Mouse (Mus musculus): ENCODE data around the gene Cacng4.

The Cacng4 gene

DNA sequence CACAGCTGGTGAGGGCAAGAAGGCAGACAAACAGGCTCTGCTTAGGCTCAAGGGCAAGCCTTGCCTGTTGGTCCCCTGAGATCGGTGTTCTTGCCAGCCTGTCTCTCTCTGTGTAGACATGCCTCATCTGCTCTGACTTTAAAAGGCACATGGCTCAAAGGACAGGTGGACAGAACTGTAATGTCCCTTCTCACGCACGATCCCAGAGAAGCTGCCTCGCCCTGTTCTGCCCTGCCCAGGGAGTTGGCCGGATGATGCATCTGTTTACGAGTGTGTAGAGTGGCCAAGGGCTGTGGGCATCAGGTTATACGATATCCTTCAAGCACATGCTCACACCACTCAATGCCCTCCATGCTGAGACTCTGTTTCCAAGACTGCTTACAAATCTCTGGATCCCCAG, 80.0 kb downstream of the Cacng4 start:
- DNase-seq, result no peak

DNA sequence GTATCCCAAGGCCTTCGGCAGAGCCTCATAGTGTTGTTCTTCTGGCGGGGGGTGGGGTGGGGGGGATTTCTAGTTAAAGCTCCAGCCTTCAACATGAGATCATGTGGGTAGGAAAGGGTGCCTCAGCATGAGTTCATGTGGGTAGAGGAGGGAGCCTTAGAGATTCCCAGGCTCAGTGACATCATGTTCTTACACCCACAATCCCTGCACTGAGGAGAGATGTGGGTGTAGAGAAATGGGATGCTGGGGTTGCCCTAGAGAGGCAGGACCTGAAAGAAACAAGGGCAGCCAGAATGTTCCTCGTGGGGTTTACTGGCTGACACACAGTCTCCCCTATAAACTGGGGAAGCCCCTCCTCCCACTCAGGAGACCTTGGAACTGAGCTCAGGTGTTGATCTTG, 84.0 kb downstream of the Cacng4 start:
- peak; percentile 57 for DNase-seq

DNA sequence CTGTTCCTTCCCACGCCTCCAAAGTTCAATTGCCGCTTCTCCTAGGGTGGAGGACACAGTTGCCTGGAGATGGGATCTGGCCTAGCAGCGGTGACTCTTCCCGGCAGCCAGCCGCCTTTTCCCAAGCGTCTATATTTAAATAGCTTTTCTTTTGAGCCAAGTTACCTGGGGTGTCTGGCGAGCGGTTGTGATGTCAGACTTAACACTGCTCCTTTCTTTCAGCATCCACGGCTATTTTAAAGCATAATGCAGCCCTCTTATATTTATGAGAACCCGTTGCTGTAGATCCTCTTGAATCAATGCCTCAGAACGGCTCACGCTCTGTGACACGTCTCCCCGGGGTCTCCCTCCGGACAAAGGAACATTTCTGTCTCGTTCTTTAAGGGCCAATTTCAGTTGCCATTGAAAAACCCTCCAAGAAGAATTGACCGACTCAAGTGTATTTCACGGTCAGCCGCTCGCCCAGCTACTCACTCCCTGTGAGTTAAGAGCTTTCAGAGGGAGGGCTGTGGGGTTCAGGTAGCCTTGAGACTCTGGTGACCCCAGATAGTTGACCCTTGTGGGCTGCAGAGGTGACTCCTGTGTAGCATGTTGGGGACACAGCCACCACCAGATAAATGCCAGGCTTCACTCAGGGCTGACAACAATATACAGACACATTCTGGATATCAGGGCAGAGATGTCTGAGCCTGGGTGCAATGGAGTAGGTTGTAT, 86.3 kb downstream of the Cacng4 start:
- no peak for DNase-seq

DNA sequence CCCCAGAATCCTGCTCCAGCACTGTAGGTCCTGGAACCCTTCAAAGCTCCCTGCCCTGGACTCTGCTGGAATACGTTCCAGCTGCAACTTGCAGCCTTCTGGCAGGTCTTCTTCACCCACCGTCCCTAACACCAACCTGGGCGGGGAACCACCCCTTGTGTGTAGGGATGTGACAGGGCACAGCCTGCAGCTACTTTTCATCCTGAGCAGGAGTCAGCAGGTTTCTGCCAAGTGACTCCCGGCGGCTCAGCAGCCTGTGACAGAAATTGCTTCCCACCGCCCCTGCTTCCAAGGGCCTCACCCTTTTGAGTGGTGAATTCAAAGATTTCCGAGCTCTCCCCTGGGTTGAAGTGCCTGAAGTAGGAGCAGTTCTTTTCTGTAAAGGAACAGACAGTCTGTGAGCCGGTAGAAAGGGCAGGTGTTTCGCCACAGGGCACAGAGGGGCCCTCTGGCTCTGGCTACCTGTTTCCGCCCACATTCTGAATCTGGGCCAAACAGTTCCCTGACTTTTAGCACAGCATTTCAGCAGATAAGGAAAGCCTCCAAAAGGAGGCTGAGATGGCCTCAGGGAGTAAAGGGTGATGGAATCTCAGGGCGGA, 88.8 kb downstream of the Cacng4 start:
- no peak for DNase-seq

DNA sequence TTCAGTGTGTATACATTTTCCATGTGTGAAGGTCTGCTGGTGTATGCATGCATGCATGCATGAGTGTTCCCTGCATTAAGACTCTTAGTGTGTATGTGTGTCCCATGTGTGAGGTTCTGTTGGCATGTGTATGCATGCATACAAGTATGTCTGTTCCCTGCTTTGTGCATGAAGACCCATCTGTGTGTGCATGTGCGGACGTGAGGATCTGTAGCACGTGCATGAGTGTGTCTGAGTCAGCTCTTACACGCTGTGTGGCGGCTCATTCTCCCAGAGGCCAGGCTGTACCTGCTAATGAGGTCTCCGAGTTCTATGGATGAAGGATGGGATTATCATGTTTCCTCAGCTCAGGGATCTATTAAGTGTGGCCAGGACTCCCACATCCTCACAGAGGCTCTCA, 89.3 kb downstream of the Cacng4 start:
- DNase-seq, result no peak

DNA sequence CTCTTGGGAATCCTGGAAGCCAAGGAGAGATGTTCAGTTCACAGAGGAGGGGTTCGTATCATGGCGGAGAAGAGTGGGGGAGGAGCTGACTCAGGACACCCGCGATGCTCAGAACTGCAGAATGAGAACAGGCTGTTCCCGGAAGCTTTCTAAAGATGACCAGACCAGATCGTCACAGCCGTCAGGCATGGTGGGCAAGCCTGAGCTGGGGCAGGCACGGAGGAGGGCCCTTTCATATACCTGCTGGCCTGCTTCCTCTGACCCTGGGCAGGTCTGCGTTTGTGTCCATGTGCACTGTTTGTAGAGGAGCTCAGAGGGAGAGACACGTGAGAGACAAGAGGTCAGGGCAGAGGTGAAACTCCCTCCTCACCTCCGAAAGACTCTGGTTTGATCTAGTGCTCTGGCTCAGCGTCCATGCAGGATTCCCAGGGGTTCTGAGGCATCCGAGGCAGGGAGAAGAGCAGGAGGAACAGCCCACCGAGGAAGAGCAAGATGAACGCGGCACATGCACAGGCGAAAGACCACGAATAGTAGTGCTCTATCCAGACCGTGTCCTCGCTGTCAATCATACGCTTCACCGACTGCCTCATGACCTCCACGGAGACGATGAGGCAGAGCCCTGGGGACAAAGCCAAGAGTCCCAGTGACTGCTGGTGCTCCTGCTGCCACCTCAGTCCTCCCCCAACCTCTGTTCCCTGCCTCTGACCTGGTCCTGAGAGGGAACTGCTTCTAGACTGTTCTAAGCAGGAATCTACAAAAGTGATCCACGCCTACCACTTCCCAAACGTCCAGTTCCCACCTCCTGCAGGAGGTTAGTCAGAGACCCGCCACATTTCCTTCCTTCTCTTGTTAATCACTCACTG, 90.9 kb downstream of the Cacng4 start:
- no peak for DNase-seq

DNA sequence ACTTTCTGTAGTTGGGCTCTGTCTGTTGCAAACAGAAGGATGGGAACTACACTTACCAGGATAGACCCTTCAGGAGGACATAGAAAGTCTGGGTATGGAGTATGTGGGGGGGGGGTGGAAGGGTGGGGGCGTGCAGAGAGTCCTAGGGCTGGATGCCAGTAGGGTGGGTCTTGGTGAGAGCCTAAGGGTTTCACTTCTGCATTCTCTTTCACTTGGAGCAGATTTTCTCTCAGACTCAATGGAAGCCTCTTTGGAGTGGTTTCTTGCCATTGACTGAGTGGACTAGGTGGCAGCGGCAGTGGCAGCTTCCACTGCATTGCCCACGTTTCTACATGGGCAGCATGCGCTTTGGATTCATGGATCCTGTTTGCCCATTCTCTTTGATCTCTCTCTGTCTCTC, 94.4 kb downstream of the Cacng4 start:
- no peak for DNase-seq

DNA sequence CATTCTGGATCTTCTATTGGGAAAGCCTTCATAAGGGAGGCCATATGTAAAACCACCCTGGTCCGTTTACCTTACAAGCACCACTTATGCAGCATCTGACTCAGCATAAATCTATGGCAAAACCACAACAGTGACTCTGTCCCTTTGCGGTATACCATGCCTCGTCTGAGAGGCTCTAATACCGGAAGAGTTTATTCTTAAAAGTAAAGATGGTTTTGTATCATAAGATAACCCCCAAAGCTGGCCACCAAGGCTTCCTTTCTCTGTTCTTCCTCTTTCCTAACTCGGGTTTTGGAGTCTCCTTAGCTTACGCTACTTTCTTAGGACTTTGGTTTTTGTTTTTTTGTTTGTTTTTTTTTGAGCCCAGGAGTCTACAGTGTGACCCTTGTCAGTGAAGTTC, 101.0 kb downstream of the Cacng4 start:
- no peak for DNase-seq

DNA sequence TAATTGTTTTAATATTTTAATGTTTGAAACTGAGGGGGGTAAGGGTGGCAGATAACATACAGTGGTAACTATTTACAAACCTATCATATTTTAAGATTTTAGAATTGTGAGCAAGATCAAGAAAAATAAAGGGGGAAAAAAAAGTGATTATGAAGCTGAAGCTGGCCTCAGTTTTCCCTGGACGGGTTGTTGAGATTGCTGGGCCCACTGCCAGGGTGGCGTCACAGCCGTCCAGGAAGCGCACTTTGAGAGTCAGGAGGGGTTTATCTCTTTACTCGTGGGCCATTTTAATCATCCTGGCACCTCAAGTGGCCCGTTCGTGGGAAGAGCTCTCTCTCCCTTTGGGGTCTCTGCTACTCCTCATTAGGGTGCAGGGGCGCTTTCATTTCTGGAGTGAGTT, 102.8 kb downstream of the Cacng4 start:
- no peak for DNase-seq

DNA sequence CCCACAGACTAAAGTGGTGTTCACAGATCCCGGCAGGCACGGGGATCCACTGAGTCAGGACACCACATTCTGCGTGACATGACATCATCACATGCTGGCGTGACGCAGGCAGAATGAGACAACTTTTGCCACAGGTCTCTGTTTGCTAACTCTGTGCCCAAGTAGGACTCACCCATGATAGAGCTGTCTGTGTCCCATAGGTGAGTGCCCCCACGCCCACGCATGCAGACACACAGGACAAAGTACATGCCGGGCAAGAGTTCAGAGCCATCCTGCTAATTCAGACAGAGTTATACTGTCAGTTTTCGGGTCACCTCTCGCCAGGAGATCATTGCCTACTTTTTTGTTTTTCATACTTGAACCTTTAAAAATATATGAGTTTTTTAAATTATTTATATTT, 105.9 kb downstream of the Cacng4 start:
- DNase-seq, result no peak

DNA sequence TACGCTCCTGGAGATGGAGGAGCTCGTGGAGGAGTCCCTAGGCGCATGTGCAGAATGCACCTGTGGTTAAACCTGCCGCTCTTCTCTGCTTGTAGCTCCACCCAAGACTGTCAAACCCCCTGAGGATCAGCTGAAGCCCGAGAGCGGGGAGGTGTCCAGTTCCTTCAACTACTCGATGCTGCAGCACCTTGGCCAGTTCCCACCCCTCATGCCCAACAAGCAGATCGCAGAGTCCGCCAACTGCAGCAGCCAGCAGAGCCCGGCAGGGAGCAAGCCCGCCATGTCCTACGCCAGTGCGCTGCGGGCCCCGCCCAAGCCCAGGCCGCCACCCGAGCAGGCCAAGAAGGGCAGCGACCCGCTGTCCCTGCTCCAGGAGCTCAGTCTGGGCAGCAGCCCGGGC, 108.1 kb downstream of the Cacng4 start:
- DNase-seq, result no peak

DNA sequence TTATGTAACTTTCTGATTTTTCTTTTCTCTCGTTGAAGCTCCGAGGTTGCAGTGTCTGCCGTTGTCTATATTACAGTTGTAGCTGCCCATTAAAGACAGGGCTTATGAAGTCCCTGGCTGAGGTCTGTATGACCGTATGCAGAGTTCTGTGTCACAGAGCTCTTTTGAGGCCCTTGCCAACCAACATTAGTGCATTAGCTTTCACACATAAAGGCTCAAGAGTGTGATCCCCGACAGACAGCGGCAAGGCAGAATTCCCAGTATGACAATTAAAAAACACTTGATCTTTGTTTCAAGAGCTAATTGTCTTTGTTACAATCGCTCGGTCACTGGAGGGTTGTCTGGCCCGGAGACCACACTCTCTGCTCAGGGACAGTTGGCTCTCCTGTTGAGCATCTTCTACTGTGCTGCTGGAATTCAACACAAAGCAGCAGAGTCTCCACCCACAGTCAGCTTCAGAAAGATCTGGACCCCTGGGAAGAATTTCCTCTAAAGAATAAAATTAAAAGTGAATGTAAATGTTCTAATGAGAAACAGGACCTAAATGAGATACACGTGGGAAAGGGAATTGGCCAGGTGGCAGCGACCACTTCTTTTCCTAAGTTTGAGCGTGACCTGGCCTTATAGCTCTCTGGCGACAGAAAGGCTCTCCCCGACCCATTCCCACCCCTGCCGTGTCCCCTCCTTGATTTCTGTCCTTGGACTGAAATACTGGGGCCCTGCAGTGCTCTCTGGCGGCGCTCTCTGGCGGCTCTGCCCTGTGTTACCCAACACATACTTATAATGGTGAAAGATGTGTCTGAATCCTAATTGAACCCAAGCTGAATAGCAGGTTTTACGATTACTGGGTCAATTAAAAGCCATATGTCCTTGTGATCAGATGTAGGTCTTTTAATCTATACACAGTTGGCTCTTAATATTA, 110.6 kb downstream of the Cacng4 start:
- no peak for DNase-seq

DNA sequence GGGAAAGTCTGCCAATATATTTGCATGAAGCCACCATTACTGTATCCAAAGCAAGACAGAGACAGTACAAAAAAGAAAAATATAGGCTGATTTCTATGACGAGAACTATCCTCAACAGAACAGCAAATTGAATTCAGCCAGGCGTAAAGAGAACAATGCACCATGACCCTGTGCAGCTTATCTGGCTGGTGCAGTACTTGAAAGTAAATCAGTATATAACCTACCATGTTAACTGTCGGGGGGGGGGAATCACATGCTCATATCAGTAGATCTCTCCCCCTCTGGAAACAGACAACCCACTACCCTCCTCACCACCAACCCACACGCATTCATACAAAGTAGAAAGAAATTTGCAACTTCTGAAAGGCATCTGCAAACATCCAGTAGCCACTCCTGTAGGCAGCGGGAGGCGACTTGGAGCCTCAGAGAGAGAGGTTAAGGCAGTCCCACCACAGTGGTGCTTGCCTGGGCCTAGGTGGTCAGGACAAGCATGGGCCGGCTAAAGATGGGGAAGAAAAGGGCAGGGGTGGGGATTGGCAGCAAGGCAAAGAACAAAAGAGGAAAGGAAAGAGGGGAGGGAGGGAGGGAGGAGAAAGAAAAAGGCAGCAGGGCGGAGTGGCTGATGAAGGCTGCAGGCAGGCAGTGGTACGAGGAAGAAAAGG, 111.5 kb downstream of the Cacng4 start:
- no peak for DNase-seq

Data from right cerebral cortex, adult 18-20 months (tissue).